Mouse (Mus musculus) ES-Bruce4 (cell line): ENCODE measurements around the gene Ccdc116.

Experiments used
- CTCF ChIP-seq: IDR thresholded peaks from one replicate; pipeline ENCODE4 v1.8.1; 2011; ENCODE audit warnings: low read depth, low read length
- EP300 ChIP-seq: IDR thresholded peaks from 2 replicates; pipeline ENCODE4 v1.6.1; 2011; ENCODE audit warnings: low read depth, low read length; ENCODE audit not compliant: insufficient read depth
- POLR2A ChIP-seq: IDR thresholded peaks from one replicate; pipeline ENCODE4 v1.8.1; 2011; ENCODE audit warnings: low read length; ENCODE audit not compliant: insufficient read depth

- no peak for TF ChIP-seq CTCF
- no peak for TF ChIP-seq POLR2A
- TF ChIP-seq EP300, result no peak
Observed at GRCm38 (mm10) chr16:17121569-17121968, 25.5 kb downstream of the Ccdc116 start.
